15 mouse cellular contexts compared by ENCODE assay signal in the genomic region with DNA sequence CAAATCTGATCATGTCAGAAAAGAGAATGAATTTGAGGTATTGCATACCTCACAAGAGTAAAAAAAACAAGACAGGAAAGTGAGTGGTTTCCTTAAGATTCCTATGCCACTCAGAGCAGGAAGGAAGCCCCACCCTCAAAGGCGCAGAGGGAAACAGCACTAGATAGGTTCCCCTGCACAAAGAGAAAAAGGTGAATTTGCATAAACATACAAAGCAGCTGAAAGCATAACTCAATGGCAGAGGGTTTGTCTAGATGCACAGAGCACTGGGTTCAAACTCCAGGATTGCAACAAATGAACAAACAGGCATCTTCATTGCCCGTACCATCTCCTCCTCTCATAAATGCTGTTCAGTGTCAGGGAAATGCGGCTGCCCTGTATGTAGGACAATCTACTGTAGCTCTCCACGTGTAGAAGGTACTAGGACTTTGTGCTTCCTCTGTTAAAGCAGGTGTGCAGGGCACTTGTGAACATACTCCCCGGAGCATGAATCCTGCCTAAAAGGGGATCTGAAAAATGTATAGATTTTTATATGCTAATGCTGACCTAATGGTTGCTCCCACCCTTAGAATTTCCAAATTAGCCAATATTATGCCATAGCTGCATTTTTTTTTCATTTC.
DNase-seq lines count a peak whose midpoint lies in the region; ATAC-seq and TF ChIP-seq lines count a peak whose summit lies in the region.
"Had no signal": no experiment of that assay in that cellular context is flagged by ENCODE, and none has a peak within 500 bp of the region (broad histone marks: within the 10 kb centered on the region; RNA-seq: fewer than 3 reads in every experiment).

No protein-coding gene starts in this region.

- H3K9me3 ChIP-seq in CH12.LX (replicated peaks; ENCODE audit: low read length), result no peaks in the 10 kb centered on the region
- H3K9me3 ChIP-seq in forebrain, embryonic 14.5 days (replicated peaks; ENCODE audit: control insufficient read depth, low read length), result no peaks in the 10 kb centered on the region
- H3K9me3 ChIP-seq: embryonic facial prominence, embryonic 15.5 days; G1E; neural tube, embryonic 15.5 days had no signal

- in situ Hi-C loops in CH12.LX (cut with MboI; ENCODE audit: low pct_ligation_motif_present, low pct_unique_long_range_greater_than_20kb, low sequenced_read_pairs), result no loop called here

- 79% methylated on average over 5 of the region's 5 CpGs for WGBS in forebrain, embryonic 14.5 days

- dilution Hi-C loops in CH12.LX (cut with MboI; ENCODE audit: extremely low pct_ligation_motif_present, extremely low pct_unique_long_range_greater_than_20kb, low sequenced_read_pairs), result no loop called here

- peaks cover 4 to 15% of the 10 kb centered on the region in 2 experiments; a peak in 2 of 4 replicates for H3K4me1 ChIP-seq in CH12.LX (ENCODE audit: control insufficient read depth in 1 of 2, insufficient read depth in 2 of 2)
- no peaks in the 10 kb centered on the region; the same call in 1 of the 2 replicates for H3K4me1 ChIP-seq in forebrain, embryonic 14.5 days (ENCODE audit: control insufficient read depth, insufficient read depth, low read length)
- H3K4me1 ChIP-seq: embryonic facial prominence, embryonic 15.5 days; neural tube, embryonic 15.5 days had no signal

- no peak for TF ChIP-seq RAD21 in CH12.LX (IDR thresholded peaks at IDR 0.05; ENCODE audit: low read depth, low read length)

- peak; percentile 22 for DNase-seq in kidney, adult 9 months
- DNase-seq in kidney, postnatal 4 days, result no peak
- DNase-seq in A20 (ENCODE audit: low read depth, low spot score) (peak; percentile 58), CH12.LX (ENCODE audit: extremely low read depth) (peak; percentile 17)
- no peak for DNase-seq in layer of hippocampus, postnatal 14 days (ENCODE audit: low spot score in 2 of 2)
- DNase-seq in layer of hippocampus, adult 9-10 months (ENCODE audit: low spot score), result no peak
- no peak for DNase-seq in forebrain, embryonic 14.5 days (ENCODE audit: low spot score)
- DNase-seq: cerebellum, postnatal 14 days; kidney, adult 11 months; right cerebral cortex, postnatal 14 days had no signal

- no peak for TF ChIP-seq EP300 in CH12.LX (IDR thresholded peaks at IDR 0.05; ENCODE audit: low read length)

- no peak for TF ChIP-seq POLR2A in CH12.LX (IDR thresholded peaks at IDR 0.05; ENCODE audit: low read depth, low read length)

- H3K36me3 ChIP-seq in CH12.LX (replicated peaks in 1 of 2; ENCODE audit: control insufficient read depth in 1 of 2, insufficient read depth in 1 of 2, low read length in 1 of 2), result no peaks in the 10 kb centered on the region
- no peaks in the 10 kb centered on the region for H3K36me3 ChIP-seq in forebrain, embryonic 14.5 days (ENCODE audit: control insufficient read depth, insufficient read depth, low read length)
- H3K36me3 ChIP-seq: embryonic facial prominence, embryonic 15.5 days; G1E; neural tube, embryonic 15.5 days had no signal

- no peak overlapping the region for H3K4me3 ChIP-seq in CH12.LX (replicated peaks in 1 of 3; ENCODE audit: low read depth in 2 of 3, low read length in 2 of 3, poor library complexity in 1 of 3)
- H3K4me3 ChIP-seq in forebrain, embryonic 14.5 days (ENCODE audit: low read depth, low read length), result no peak overlapping the region
- H3K4me3 ChIP-seq: embryonic facial prominence, embryonic 15.5 days; neural tube, embryonic 15.5 days had no signal

- peak; percentile 23; the same call in 1 of the 2 replicates for ATAC-seq in megakaryocyte progenitor cell, adult 5-6 weeks (replicated peaks; ENCODE audit: poor library complexity)
- no peak for ATAC-seq in forebrain, embryonic 14.5 days
- ATAC-seq: midbrain, embryonic 16.5 days had no signal

- H3K27me3 ChIP-seq in CH12.LX (replicated peaks), result no peaks in the 10 kb centered on the region
- H3K27me3 ChIP-seq in forebrain, embryonic 14.5 days (replicated peaks; ENCODE audit: control insufficient read depth, insufficient read depth, low read length), result no peaks in the 10 kb centered on the region
- H3K27me3 ChIP-seq: embryonic facial prominence, embryonic 15.5 days; neural tube, embryonic 15.5 days had no signal

- H3K4me2 ChIP-seq in CH12.LX (ENCODE audit: insufficient read depth, low read depth, poor library complexity, severe bottlenecking), result no peak overlapping the region
- no peak overlapping the region for H3K4me2 ChIP-seq in forebrain, embryonic 14.5 days (ENCODE audit: low read length)
- H3K4me2 ChIP-seq: embryonic facial prominence, embryonic 15.5 days; neural tube, embryonic 15.5 days had no signal

- no peaks in the 10 kb centered on the region for H3K79me2 ChIP-seq in CH12.LX (replicated peaks; ENCODE audit: control insufficient read depth, extremely low read depth, insufficient read depth, poor library complexity, severe bottlenecking)

- H3K27ac ChIP-seq in CH12.LX (ENCODE audit: insufficient read depth, low read depth), result no peak overlapping the region
- no peak overlapping the region for H3K27ac ChIP-seq in forebrain, embryonic 14.5 days (ENCODE audit: low read depth, low read length)
- H3K27ac ChIP-seq: embryonic facial prominence, embryonic 15.5 days; neural tube, embryonic 15.5 days had no signal

- H3K9ac ChIP-seq in CH12.LX (ENCODE audit: insufficient read depth, low read depth), result no peak overlapping the region
- no peak overlapping the region for H3K9ac ChIP-seq in forebrain, embryonic 14.5 days (ENCODE audit: low read length)
- H3K9ac ChIP-seq: embryonic facial prominence, embryonic 15.5 days; neural tube, embryonic 15.5 days had no signal

- TF ChIP-seq CTCF in CH12.LX (conservative IDR thresholded peaks at IDR 0.05 in 1 of 2, IDR thresholded peaks at IDR 0.05 in 1 of 2; ENCODE audit: low read depth in 2 of 2, low read length in 2 of 2), result no peak

TF ChIP-seq in CH12.LX, 34 proteins besides CTCF, POLR2A, EP300 and RAD21:
- TF ChIP-seq USF2 (conservative IDR thresholded peaks at IDR 0.05; ENCODE audit: low read depth, low read length) (no peak), PAX5 (IDR thresholded peaks at IDR 0.05; ENCODE audit: low read length) (no peak), MAZ (IDR thresholded peaks at IDR 0.05; ENCODE audit: low read depth, low read length) (no peak), TCF12 (IDR thresholded peaks at IDR 0.05; ENCODE audit: low read depth, low read length) (no peak), IRF4 (IDR thresholded peaks at IDR 0.05; ENCODE audit: low read depth, low read length) (no peak), NELFE (IDR thresholded peaks at IDR 0.05; ENCODE audit: low read depth, low read length) (no peak), ZMIZ1 (IDR thresholded peaks at IDR 0.05; ENCODE audit: low read depth, low read length) (no peak), CHD2 (IDR thresholded peaks at IDR 0.05; ENCODE audit: low read length) (no peak)

Comparison
In these comparisons a context has a peak if more than half of its experiments do, and no peak if none do; other contexts are left out.
1. DNase-seq: peak in kidney, adult 9 months (single experiment), A20 (single experiment) and CH12.LX (single experiment); none in kidney, postnatal 4 days (0 of 2), layer of hippocampus, postnatal 14 days (0 of 2), layer of hippocampus, adult 9-10 months (single experiment) and forebrain, embryonic 14.5 days (single experiment).